Mouse (Mus musculus) thymus, adult 2 months (tissue): ENCODE data around the gene Dkk3.

Experiments used
- CTCF ChIP-seq: fragments of 200-500 bp; IDR thresholded peaks from 2 replicates; pipeline ENCODE4 v1.5.1; 2012; ENCODE audit warnings: mild to moderate bottlenecking, control low read depth, low read length, moderate library complexity, borderline replicate concordance; ENCODE audit not compliant: control insufficient read depth, poor library complexity, insufficient read depth; ENCODE audit errors: extremely low read depth
- POLR2A ChIP-seq: fragments of 200-500 bp; IDR thresholded peaks from 2 replicates; pipeline ENCODE4 v1.6.1; 2012; ENCODE audit warnings: mild to moderate bottlenecking, low read length, control low read depth, moderate library complexity; ENCODE audit not compliant: control insufficient read depth, poor library complexity, insufficient read depth; ENCODE audit errors: extremely low read depth

GRCm38 (mm10) chr7:112136537-112136936, 22.3 kb downstream of the Dkk3 start:
- TF ChIP-seq CTCF (no peak), POLR2A (no peak)
